Mouse (Mus musculus) embryo, embryonic 10 days (tissue): ENCODE results near the gene Dmrt3.
A peak's percentile ranks its signal among the peaks of the same experiment; 100 is the strongest.

Experiments used
- DNase-seq: peaks from one replicate; pipeline ENCODE4 v3.0.0-alpha.2; 2015; ENCODE audit warnings: low spot score

Gene Dmrt3

DNA sequence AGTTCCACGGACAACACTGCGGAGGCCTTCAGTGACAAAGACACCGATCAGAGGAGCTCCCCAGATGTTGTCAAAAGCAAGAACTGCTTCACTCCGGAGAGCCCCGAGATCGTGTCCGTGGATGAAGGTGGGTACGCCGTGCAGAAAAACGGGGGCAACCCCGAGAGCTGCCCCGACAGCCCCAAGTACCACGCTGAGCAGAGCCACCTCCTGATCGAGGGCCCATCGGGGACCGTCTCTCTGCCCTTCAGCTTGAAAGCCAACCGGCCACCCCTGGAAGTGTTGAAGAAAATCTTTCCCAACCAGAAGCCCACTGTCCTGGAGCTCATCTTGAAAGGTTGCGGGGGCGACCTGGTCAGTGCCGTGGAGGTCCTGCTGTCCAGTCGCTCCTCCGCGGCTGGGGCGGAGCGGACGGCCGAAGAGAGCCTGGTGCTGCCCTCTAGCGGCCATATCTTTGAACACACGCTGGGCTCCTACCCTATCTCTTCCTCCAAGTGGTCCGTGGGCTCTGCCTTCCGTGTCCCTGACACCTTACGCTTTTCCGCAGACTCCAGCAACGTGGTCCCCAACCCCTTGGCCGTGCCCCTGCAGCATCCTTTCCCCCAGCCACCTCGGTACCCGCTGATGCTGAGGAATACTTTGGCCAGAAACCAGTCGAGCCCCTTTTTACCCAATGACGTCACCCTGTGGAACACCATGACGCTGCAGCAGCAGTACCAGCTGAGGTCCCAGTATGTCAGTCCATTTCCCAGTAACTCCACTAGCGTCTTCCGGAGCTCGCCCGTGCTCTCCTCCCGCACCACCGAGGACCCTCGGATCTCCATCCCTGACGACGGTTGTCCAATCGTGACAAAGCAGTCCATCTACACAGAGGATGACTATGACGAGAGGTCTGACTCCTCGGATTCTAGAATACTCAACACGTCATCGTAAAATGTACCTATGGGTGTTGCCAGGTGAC is 12.5 kb downstream of the Dmrt3 start:
- peak; percentile 84 for DNase-seq

DNA sequence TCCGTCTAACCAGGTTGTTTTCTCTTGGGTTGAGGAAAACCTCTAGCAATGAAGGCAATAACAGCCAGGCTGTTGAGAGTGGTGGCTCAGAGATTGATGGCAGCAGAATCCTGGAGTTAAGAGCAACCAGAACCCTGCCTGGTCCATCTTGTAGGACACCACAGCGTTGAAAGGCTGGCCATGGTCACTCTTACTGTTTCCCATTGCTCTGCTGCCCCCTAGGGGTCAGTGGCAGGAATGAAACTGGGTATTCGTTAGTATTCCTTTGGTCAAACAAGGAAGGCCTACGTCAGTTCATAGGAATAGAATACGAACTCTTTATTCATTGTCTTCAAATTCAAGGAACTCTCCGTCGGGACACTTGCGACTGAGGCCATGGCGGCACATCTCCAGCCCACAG is 18.4 kb downstream of the Dmrt3 start:
- peak; percentile 90 for DNase-seq

DNA sequence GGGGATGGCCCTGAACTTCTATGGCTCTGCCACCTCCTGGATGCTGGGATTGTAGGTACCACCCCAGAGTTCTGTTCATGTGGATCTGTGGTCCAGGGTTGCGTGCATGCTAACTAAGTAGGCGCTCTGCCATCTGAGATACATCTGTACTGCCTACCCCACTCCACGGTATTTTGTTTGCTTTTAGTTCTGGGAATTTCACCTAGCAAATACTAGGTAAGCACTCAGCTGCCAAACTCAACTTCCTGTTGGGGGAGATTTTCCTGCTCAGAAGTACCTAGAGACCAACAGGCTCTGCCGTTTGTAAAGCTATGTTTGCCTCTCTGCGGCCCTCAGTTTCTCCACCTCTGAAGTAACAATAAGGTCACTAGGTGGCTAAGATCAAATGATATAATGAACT is 25.0 kb downstream of the Dmrt3 start:
- no peak for DNase-seq

DNA sequence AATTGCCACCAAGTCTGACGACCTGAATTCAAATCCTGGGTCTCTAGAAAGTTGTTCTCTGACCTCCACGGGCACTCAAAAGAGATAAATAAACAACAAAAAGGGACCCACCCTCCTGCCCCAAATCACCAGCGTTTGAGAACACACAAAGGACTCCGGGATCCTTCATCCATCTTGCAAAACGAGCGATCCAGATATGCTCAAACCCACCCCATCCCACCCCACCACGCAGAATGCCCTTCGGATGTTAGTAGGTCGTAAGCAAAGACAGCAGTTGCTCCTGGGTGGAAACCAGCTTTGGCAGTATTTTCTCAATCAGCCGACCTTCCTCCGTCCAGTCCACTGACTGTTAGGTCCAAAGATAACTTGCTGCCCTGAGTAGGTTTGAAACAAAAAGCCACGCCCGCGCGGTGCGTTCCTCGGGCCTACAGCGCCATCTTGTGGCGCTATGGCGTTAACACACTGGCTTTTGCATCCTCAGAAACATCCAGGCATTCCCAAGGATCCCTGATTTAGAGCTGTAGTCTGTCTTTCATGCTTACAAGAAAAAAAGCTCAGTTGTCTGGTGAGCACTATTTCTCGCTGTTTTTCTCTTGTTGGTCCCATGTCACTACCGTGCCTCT is 25.6 kb downstream of the Dmrt3 start:
- peak; percentile 89 for DNase-seq

DNA sequence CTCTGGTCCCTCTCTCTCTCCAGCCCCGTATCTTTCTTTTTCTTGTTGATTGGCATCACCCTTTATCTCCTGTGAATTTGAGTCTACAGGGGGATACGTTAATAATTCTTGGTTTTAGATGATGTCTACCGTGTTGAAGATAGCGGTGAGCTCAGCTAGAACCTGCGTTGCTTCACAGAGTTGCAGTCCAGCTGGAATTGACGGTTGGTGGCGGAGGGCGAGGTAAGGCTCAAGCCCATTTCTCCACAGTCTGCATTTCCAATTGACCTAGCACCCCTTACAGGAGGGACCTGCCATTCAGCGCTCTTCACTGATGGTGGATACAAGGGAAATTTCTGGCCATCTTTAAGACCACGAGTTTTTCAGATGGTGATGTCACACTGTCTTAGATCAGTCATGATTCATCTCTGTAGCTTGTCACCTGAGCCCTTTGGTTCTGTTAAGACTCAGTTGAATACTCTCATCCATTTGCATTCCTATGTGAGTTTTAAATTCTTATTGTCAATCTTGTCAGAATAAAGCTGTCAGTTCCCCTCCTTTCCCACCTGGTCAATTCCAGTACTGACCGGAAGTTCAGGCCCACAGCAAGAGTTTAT is 28.8 kb downstream of the Dmrt3 start:
- DNase-seq, result no peak

DNA sequence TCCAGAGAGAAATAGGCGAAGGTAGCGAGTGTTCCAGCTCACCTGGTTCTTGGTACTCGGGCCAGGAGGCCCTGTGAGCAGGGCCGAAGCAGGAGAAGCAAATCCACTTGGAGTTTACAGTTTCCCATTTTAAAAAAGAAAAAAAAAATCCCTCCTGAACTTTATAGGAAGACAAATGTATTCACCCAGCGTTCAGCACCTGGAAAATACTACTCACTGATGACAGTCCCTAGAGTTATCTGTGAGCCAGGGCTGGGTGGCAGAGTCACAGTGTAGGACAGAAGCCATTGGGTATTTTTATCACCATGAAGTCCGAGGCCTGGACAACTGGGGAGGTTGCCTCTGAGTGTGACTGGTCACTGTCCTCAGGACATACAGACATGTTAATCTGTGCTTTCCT is 31.7 kb downstream of the Dmrt3 start:
- DNase-seq, result no peak

DNA sequence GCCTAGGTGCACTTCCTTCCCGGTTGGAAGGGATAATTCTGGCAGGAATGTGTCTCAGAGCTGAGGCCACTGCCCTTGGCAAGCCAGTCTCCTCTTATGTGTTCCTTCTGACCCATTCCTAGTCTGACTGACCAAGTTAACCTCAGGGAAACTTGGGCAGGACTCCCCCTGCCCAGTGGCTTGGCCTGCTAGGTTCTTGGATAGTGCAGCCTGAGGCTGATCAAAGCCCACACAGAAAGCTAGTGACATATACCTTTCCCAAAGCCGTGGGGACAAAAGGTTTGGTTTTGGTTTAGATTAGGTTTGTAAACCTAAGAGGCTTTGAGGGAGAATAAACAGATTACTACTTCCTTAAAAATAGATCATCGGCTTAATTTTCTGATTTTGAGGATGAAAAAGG is 37.0 kb downstream of the Dmrt3 start:
- DNase-seq, result no peak

DNA sequence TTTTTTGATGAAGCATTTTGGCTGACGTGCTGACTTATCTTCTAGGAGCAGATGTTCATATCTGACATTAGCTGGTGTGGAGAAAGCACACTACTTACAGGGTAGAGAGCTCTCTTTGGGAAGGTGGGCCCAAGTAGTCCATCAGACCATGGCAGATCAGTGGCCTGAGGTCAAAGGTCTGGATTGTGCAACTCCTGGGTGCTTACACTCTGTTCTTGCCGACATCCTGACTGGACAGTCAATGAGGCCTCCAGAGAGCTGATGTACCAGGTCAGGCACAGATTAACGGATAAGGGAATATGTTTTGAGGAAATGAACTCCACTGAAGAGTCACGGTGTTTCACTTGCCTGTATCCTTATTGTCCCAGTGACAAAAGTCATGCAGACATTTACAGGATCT is 38.6 kb downstream of the Dmrt3 start:
- no peak for DNase-seq

GRCm38 (mm10) chr19:25650474-25650873 is 40.4 kb downstream of the Dmrt3 start:
- no peak for DNase-seq

- DNase-seq, result no peak
Observed at GRCm38 (mm10) chr19:25652560-25652959, 42.5 kb downstream of the Dmrt3 start.

DNA sequence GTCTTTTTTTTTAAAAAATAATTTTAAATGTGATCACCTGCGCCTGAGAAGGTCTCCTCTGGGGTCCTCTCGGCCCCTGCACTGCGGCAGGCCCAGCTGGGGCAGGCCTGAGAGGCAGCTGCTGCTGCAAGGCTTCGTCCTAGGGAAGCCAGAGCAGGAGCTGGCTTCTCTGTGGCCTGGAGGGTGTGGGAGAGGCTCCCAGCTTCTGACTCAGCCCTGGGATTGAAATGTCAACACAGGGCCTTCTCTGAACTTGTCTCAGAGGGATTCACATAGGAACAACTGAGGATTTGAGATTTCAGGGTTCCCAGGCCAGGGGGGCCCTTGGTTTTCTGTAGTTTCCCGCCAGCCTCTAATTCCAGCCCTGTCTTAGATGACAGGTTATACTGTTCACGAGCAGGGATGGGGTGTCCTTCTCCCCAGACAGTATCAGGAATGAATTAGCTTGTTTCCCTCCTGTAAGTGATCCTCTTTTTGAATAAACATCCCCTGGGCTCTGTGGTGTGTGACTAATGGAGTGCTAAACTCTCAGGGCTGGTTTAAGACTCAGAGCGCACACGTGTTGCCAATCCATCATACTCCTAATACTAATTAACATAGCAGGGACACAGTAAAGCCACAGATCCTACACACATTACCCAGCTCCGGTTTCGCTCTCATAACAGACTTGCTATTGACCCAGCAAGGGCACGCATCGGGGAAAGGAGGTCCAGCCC is 44.1 kb downstream of the Dmrt3 start:
- DNase-seq, result peak; percentile 68

- peak; percentile 44 for DNase-seq
Observed at GRCm38 (mm10) chr19:25665486-25666339, 55.6 kb downstream of the Dmrt3 start.

DNA sequence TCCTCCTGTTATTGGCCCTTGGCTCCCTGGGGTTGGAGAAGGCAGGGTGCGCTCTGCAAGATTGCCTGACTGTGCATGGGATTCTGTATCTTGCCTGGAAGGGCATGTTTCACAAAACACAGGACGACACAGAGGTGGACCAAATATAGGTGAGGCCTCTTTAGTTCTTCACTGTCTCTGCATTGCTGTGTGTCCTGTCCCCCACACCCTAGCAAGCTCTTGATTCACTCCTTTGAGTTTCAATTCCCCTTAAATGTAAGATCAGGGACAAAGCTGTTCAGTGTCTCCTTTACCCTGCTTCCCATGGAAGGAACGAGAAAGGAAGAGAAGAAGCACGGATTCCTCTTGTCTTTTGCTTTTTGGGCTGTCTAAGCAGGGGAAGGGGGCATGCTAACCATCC is 57.7 kb downstream of the Dmrt3 start:
- DNase-seq, result no peak

GRCm38 (mm10) chr19:25669593-25670248 is 59.6 kb downstream of the Dmrt3 start:
- DNase-seq, result no peak

DNA sequence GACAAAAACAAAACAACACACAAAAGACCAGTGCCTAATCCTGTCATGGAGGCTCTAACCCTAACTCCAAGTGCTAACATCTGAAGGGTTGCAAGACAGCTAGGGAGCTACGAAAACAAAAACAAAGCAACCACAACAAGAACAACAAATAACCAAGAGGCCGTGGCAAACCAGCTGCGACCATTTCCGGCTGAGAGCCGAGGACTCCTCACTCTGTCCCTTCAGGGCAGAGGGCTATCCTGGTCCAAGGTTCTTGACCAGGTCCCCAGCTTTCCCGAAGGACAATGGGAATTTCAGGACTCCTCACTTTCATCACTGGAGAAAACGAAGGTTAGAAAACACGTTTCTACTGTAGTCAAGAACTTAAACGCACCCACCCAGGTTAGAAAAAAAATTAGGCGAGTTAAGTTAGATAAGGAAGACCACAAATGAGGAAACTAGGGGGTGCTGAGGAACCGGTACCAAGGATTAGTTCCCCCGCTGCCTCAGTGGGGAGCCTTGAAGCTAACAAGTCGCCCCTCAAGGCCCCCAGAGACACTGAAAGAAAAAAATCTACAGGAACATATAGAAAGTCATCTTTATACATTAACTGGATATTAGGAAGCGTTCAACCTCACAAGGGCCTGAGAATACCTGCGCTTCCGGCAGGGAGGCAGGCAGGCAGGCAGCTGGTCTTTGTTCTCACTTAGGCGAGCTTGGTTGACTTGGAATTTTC is 60.6 kb downstream of the Dmrt3 start:
- no peak for DNase-seq

DNA sequence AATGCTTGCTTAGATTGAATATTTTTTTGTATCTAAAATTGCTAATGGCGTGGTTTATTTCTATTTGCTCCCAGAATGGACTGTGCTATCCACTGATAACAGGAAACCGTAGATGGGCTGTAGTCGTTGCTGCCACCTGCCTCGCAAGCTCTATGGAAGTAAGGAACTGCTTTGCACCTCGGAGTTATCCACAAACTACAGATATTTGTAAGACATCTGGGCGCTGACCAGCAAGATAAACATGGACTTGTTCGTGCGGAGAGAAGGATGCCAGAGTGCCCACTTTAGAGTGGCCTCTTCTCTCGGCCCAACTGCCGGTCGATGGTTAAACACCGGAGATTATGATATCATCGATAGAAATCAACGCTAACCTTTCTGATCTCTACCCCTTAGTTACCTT is 61.6 kb downstream of the Dmrt3 start:
- DNase-seq, result no peak

GRCm38 (mm10) chr19:25672101-25672950 is 62.2 kb downstream of the Dmrt3 start, which contains the start of gene Dmrt2:
TSS of gene Dmrt2 (plus strand) at chr19:25672411.
- peak; percentile 94 for DNase-seq
